Mouse (Mus musculus): Measurements from ENCODE around the gene Iffo1. TPM values are rescaled to one million over a fixed set of nuclear protein-coding genes. Genes with fewer than 3 reads are reported as not detected.

Iffo1 gene
- total and polyA plus RNA-seq, 3 experiments = 5.7 to 19.7 (median 7.0) TPM

- Histone ChIP-seq H3K4me1 (ENCODE audit: control insufficient read depth, insufficient read depth, low read length) (peaks cover 16% of the 10 kb centered on the region), H3K36me3 (ENCODE audit: control insufficient read depth, insufficient read depth, low read length) (no peaks in the 10 kb centered on the region; the same call in 1 of the 2 replicates), H3K9ac (ENCODE audit: low read depth, low read length) (no peak overlapping the region), H3K27ac (no peak overlapping the region), H3K27me3 (ENCODE audit: control insufficient read depth, insufficient read depth, low read length) (no peaks in the 10 kb centered on the region), H3K4me3 (no peak overlapping the region), H3K79me2 (replicated peaks; ENCODE audit: control insufficient read depth, insufficient read depth, low read length) (peaks cover 2% of the 10 kb centered on the region)
- 74% methylated on average over 3 of the region's 3 CpGs for WGBS
- intact Hi-C loops (cut with DNase I) = no loop called here
- no peak for TF ChIP-seq POLR2A (IDR thresholded peaks at IDR 0.05; ENCODE audit: insufficient read depth, low read depth, low read length)
- TF ChIP-seq EP300 (IDR thresholded peaks at IDR 0.05; ENCODE audit: insufficient read depth, low read depth, low read length) = no peak
- no peak for TF ChIP-seq CTCF (IDR thresholded peaks at IDR 0.05)
- no peak for DNase-seq
Observed at GRCm38 (mm10) chr6:125143128-125143527, 1.9 kb upstream of the Iffo1 start.

GRCm38 (mm10) chr6:125143904-125144303 is 1.1 kb upstream of the Iffo1 start:
- H3K4me3 ChIP-seq = no peak overlapping the region
- 85% methylated on average over 9 of the region's 9 CpGs for WGBS
- H3K9ac ChIP-seq (ENCODE audit: low read depth, low read length) = no peak overlapping the region
- H3K27ac ChIP-seq = no peak overlapping the region
- H3K4me1 ChIP-seq (ENCODE audit: control insufficient read depth, insufficient read depth, low read length) = peaks cover 22% of the 10 kb centered on the region
- intact Hi-C loops (cut with DNase I) = no loop called here
- no peak for DNase-seq
- H3K27me3 ChIP-seq (ENCODE audit: control insufficient read depth, insufficient read depth, low read length) = no peaks in the 10 kb centered on the region
- peaks cover 2% of the 10 kb centered on the region for H3K79me2 ChIP-seq (replicated peaks; ENCODE audit: control insufficient read depth, insufficient read depth, low read length)
- no peak for TF ChIP-seq EP300 (IDR thresholded peaks at IDR 0.05; ENCODE audit: insufficient read depth, low read depth, low read length)
- no peak for TF ChIP-seq POLR2A (IDR thresholded peaks at IDR 0.05; ENCODE audit: insufficient read depth, low read depth, low read length)
- TF ChIP-seq CTCF (IDR thresholded peaks at IDR 0.05) = no peak
- no peaks in the 10 kb centered on the region; the same call in 1 of the 2 replicates for H3K36me3 ChIP-seq (ENCODE audit: control insufficient read depth, insufficient read depth, low read length)

- TF ChIP-seq POLR2A (IDR thresholded peaks at IDR 0.05; ENCODE audit: insufficient read depth, low read depth, low read length) (no peak), EP300 (IDR thresholded peaks at IDR 0.05; ENCODE audit: insufficient read depth, low read depth, low read length) (no peak), CTCF (IDR thresholded peaks at IDR 0.05) (no peak)
- peak in 1 of 2 experiments; percentile 55 for DNase-seq
- no peaks in the 10 kb centered on the region for H3K27me3 ChIP-seq (ENCODE audit: control insufficient read depth, insufficient read depth, low read length)
- peak overlapping the region; percentile 94 for H3K9ac ChIP-seq (ENCODE audit: low read depth, low read length)
- peaks cover 32% of the 10 kb centered on the region for H3K4me1 ChIP-seq (ENCODE audit: control insufficient read depth, insufficient read depth, low read length)
- H3K27ac ChIP-seq = peak overlapping the region; percentile 90
- intact Hi-C loops (cut with DNase I) = no loop called here
- peaks cover 2% of the 10 kb centered on the region for H3K79me2 ChIP-seq (replicated peaks; ENCODE audit: control insufficient read depth, insufficient read depth, low read length)
- under 1% methylated on average over 35 of the region's 35 CpGs for WGBS
- peaks cover 3% of the 10 kb centered on the region; the same call in 1 of the 2 replicates for H3K36me3 ChIP-seq (ENCODE audit: control insufficient read depth, insufficient read depth, low read length)
- peak overlapping the region; percentile 95 for H3K4me3 ChIP-seq
Observed at GRCm38 (mm10) chr6:125145479-125145951, 474 bp downstream of the Iffo1 start.

GRCm38 (mm10) chr6:125146148-125146547 is 1.1 kb downstream of the Iffo1 start:
- 21% methylated on average over 7 of the region's 7 CpGs for WGBS
- Histone ChIP-seq H3K9ac (ENCODE audit: low read depth, low read length) (peak overlapping the region; percentile 23; the same call in 1 of the 2 replicates), H3K79me2 (replicated peaks; ENCODE audit: control insufficient read depth, insufficient read depth, low read length) (peaks cover 2% of the 10 kb centered on the region), H3K36me3 (ENCODE audit: control insufficient read depth, insufficient read depth, low read length) (peaks cover 3% of the 10 kb centered on the region; the same call in 1 of the 2 replicates), H3K27me3 (ENCODE audit: control insufficient read depth, insufficient read depth, low read length) (no peaks in the 10 kb centered on the region), H3K27ac (peak overlapping the region; percentile 89), H3K4me1 (ENCODE audit: control insufficient read depth, insufficient read depth, low read length) (peaks cover 32% of the 10 kb centered on the region), H3K4me3 (peak overlapping the region; percentile 95)
- peak in 1 of 2 experiments; percentile 14 for DNase-seq
- TF ChIP-seq EP300 (IDR thresholded peaks at IDR 0.05; ENCODE audit: insufficient read depth, low read depth, low read length) = no peak
- no peak for TF ChIP-seq CTCF (IDR thresholded peaks at IDR 0.05)
- no peak for TF ChIP-seq POLR2A (IDR thresholded peaks at IDR 0.05; ENCODE audit: insufficient read depth, low read depth, low read length)
- intact Hi-C loops (cut with DNase I) = loop anchor here (2.0 kb wide), 1 partner anchor 15 kb away; no protein-coding TSS in a partner anchor

GRCm38 (mm10) chr6:125146797-125147196 is 1.8 kb downstream of the Iffo1 start:
- TF ChIP-seq EP300 (IDR thresholded peaks at IDR 0.05; ENCODE audit: insufficient read depth, low read depth, low read length) (0 out of 2 replicates have a peak, but pooled peaks have one; percentile 42), CTCF (IDR thresholded peaks at IDR 0.05) (no peak), POLR2A (IDR thresholded peaks at IDR 0.05; ENCODE audit: insufficient read depth, low read depth, low read length) (no peak)
- H3K27me3 ChIP-seq (ENCODE audit: control insufficient read depth, insufficient read depth, low read length) = no peaks in the 10 kb centered on the region
- WGBS = 13% methylated on average over 4 of the region's 4 CpGs
- H3K4me1 ChIP-seq (ENCODE audit: control insufficient read depth, insufficient read depth, low read length) = peaks cover 32% of the 10 kb centered on the region
- peak overlapping the region; percentile 40; the same call in 1 of the 2 replicates for H3K9ac ChIP-seq (ENCODE audit: low read depth, low read length)
- peak; percentile 59 to 73 for DNase-seq
- intact Hi-C loops (cut with DNase I) = loop anchor here (2.0 kb wide), 1 partner anchor 14 kb away; no protein-coding TSS in a partner anchor
- peak overlapping the region; percentile 95 for H3K4me3 ChIP-seq
- H3K36me3 ChIP-seq (ENCODE audit: control insufficient read depth, insufficient read depth, low read length) = peaks cover 3% of the 10 kb centered on the region; the same call in 1 of the 2 replicates
- H3K79me2 ChIP-seq (replicated peaks; ENCODE audit: control insufficient read depth, insufficient read depth, low read length) = peaks cover 2% of the 10 kb centered on the region
- H3K27ac ChIP-seq = peak overlapping the region; percentile 89

- H3K79me2 ChIP-seq (replicated peaks; ENCODE audit: control insufficient read depth, insufficient read depth, low read length) = peaks cover 2% of the 10 kb centered on the region
- peak overlapping the region; percentile 40 for H3K9ac ChIP-seq (ENCODE audit: low read depth, low read length)
- no peak for TF ChIP-seq POLR2A (IDR thresholded peaks at IDR 0.05; ENCODE audit: insufficient read depth, low read depth, low read length)
- H3K4me3 ChIP-seq = peak overlapping the region; percentile 95
- no peak for DNase-seq
- no peaks in the 10 kb centered on the region for H3K27me3 ChIP-seq (ENCODE audit: control insufficient read depth, insufficient read depth, low read length)
- WGBS = 38% methylated on average over 10 of the region's 10 CpGs
- H3K27ac ChIP-seq = peak overlapping the region; percentile 89
- H3K36me3 ChIP-seq (ENCODE audit: control insufficient read depth, insufficient read depth, low read length) = peaks cover 3% of the 10 kb centered on the region; the same call in 1 of the 2 replicates
- intact Hi-C loops (cut with DNase I) = loop anchor here (2.0 kb wide), 1 partner anchor 13 kb away; no protein-coding TSS in a partner anchor
- peaks cover 32% of the 10 kb centered on the region for H3K4me1 ChIP-seq (ENCODE audit: control insufficient read depth, insufficient read depth, low read length)
Observed at GRCm38 (mm10) chr6:125147329-125147728, 2.3 kb downstream of the Iffo1 start.

All from heart, adult 2 months (tissue).